ENCODE assay signal across 12 mouse cellular contexts in genomic region chr13:99237841-99238216, GRCm38 (mm10). TPM values are rescaled to one million over a fixed set of nuclear protein-coding genes. Genes with fewer than 3 reads are reported as not detected.
A peak's percentile ranks its signal among the peaks of the same experiment; 100 is the strongest.
DNase-seq lines count a peak whose midpoint lies in the region; ATAC-seq and TF ChIP-seq lines count a peak whose summit lies in the region.
"Had no signal": no experiment of that assay in that cellular context is flagged by ENCODE, and none has a peak within 500 bp of the region (broad histone marks: within the 10 kb centered on the region; RNA-seq: fewer than 3 reads in every experiment).

No protein-coding gene starts in this region.

- H3K4me2 ChIP-seq in embryonic facial prominence, embryonic 12.5 days (replicated peaks) = no peak overlapping the region
- no peak overlapping the region for H3K4me2 ChIP-seq in heart, embryonic 16.5 days (ENCODE audit: low read depth, low read length)
- no peak overlapping the region for H3K4me2 ChIP-seq in limb, embryonic 14.5 days (replicated peaks; ENCODE audit: low read depth, low read length, severe bottlenecking)
- H3K4me2 ChIP-seq: limb, embryonic 12.5 days; midbrain, embryonic 15.5 days had no signal

- DNase-seq in embryonic facial prominence, embryonic 10.5 days (ENCODE audit: low spot score) = no peak
- DNase-seq in left cerebral cortex, adult 2 months (ENCODE audit: extremely low spot score in 1 of 2, low spot score in 2 of 2) = no peak
- no peak for DNase-seq in left cerebral cortex, adult 11 months (ENCODE audit: low spot score)
- DNase-seq in limb, embryonic 14.5 days (ENCODE audit: low spot score) = peak; percentile 29
- DNase-seq in frontal cortex, postnatal 36 days (ENCODE audit: low spot score in 2 of 2) = no peak
- DNase-seq in retina, postnatal 1 day = no peak
- DNase-seq: cerebellum, adult 11 months had no signal

- no peak overlapping the region for H3K9ac ChIP-seq in embryonic facial prominence, embryonic 12.5 days
- H3K9ac ChIP-seq in heart, embryonic 16.5 days (ENCODE audit: low read length) = no peak overlapping the region
- H3K9ac ChIP-seq in limb, embryonic 14.5 days (ENCODE audit: low read depth, low read length, severe bottlenecking) = no peak overlapping the region
- H3K9ac ChIP-seq: limb, embryonic 12.5 days; midbrain, embryonic 15.5 days had no signal

- 0 out of 2 replicates have a peak overlapping the region, but pooled peaks have one; percentile 67 for H3K27ac ChIP-seq in embryonic facial prominence, embryonic 12.5 days
- no peak overlapping the region for H3K27ac ChIP-seq in embryonic facial prominence, embryonic 10.5 days (replicated peaks)
- H3K27ac ChIP-seq in left cerebral cortex, adult 2 months = peak overlapping the region; percentile 78; the same call in 1 of the 2 replicates
- peak overlapping the region; percentile 93 for H3K27ac ChIP-seq in heart, embryonic 16.5 days (ENCODE audit: low read length)
- no peak overlapping the region for H3K27ac ChIP-seq in limb, embryonic 14.5 days (replicated peaks; ENCODE audit: low read depth, low read length)

- no peak for ATAC-seq in embryonic facial prominence, embryonic 12.5 days (ENCODE audit: insufficient number of reproducible peaks, insufficient read depth, low FRiP score, low TSS enrichment)
- ATAC-seq in heart, embryonic 16.5 days (replicated peaks; ENCODE audit: extremely low read depth, insufficient read depth, low FRiP score) = 0 out of 2 replicates have a peak, but pooled peaks have one; percentile 1
- ATAC-seq in limb, embryonic 14.5 days (ENCODE audit: low FRiP score, low read depth) = no peak; the same call in 1 of the 2 replicates
- ATAC-seq: midbrain, embryonic 15.5 days had no signal

- peaks cover 18% of the 10 kb centered on the region for H3K4me1 ChIP-seq in embryonic facial prominence, embryonic 12.5 days
- H3K4me1 ChIP-seq in embryonic facial prominence, embryonic 10.5 days = peaks cover 35% of the 10 kb centered on the region
- peaks cover 53% of the 10 kb centered on the region for H3K4me1 ChIP-seq in heart, embryonic 16.5 days (ENCODE audit: control insufficient read depth, insufficient read depth, low read length)
- H3K4me1 ChIP-seq in limb, embryonic 14.5 days (ENCODE audit: control insufficient read depth, insufficient read depth, low read length) = peaks cover 18% of the 10 kb centered on the region

- TF ChIP-seq CTCF in left cerebral cortex, adult 2 months (IDR thresholded peaks at IDR 0.05) = no peak

- H3K36me3 ChIP-seq in embryonic facial prominence, embryonic 12.5 days = no peaks in the 10 kb centered on the region
- H3K36me3 ChIP-seq in embryonic facial prominence, embryonic 10.5 days (replicated peaks) = no peaks in the 10 kb centered on the region
- H3K36me3 ChIP-seq in heart, embryonic 16.5 days (ENCODE audit: control insufficient read depth, insufficient read depth) = no peaks in the 10 kb centered on the region
- no peaks in the 10 kb centered on the region for H3K36me3 ChIP-seq in limb, embryonic 14.5 days (ENCODE audit: control insufficient read depth, insufficient read depth, low read length)
- H3K36me3 ChIP-seq: G1E; limb, embryonic 12.5 days; midbrain, embryonic 15.5 days had no signal

- intact Hi-C loops in left cerebral cortex, adult 2 months (cut with DNase I) = no loop called here

- H3K27me3 ChIP-seq in embryonic facial prominence, embryonic 12.5 days = no peaks in the 10 kb centered on the region
- H3K27me3 ChIP-seq in embryonic facial prominence, embryonic 10.5 days (replicated peaks; ENCODE audit: low read depth, poor library complexity, severe bottlenecking) = no peaks in the 10 kb centered on the region; the same call in 1 of the 2 replicates
- H3K27me3 ChIP-seq in heart, embryonic 16.5 days (ENCODE audit: control insufficient read depth, insufficient read depth, low read length) = no peaks in the 10 kb centered on the region
- no peaks in the 10 kb centered on the region for H3K27me3 ChIP-seq in limb, embryonic 14.5 days (ENCODE audit: control insufficient read depth, insufficient read depth, low read length)
- H3K27me3 ChIP-seq: limb, embryonic 12.5 days; midbrain, embryonic 15.5 days had no signal

- 94% methylated on average over 1 of the region's 1 CpGs for WGBS in embryonic facial prominence, embryonic 12.5 days
- 91% methylated on average over 1 of the region's 1 CpGs for WGBS in embryonic facial prominence, embryonic 10.5 days
- 42% methylated on average over 1 of the region's 1 CpGs for WGBS in heart, embryonic 16.5 days
- WGBS in limb, embryonic 14.5 days = 86% methylated on average over 1 of the region's 1 CpGs

- no peaks in the 10 kb centered on the region for H3K9me3 ChIP-seq in embryonic facial prominence, embryonic 12.5 days
- no peaks in the 10 kb centered on the region for H3K9me3 ChIP-seq in embryonic facial prominence, embryonic 10.5 days
- H3K9me3 ChIP-seq in heart, embryonic 16.5 days (replicated peaks; ENCODE audit: control insufficient read depth, low read length) = no peaks in the 10 kb centered on the region
- H3K9me3 ChIP-seq in limb, embryonic 14.5 days (ENCODE audit: control insufficient read depth, low read length) = no peaks in the 10 kb centered on the region
- H3K9me3 ChIP-seq: G1E; limb, embryonic 12.5 days; midbrain, embryonic 15.5 days had no signal

- no peak overlapping the region for H3K4me3 ChIP-seq in embryonic facial prominence, embryonic 12.5 days
- no peak overlapping the region for H3K4me3 ChIP-seq in embryonic facial prominence, embryonic 10.5 days
- no peak overlapping the region for H3K4me3 ChIP-seq in left cerebral cortex, adult 2 months
- no peak overlapping the region for H3K4me3 ChIP-seq in heart, embryonic 16.5 days (ENCODE audit: low read length)
- H3K4me3 ChIP-seq in limb, embryonic 14.5 days (replicated peaks; ENCODE audit: low read length) = no peak overlapping the region
- H3K4me3 ChIP-seq: limb, embryonic 12.5 days; midbrain, embryonic 15.5 days had no signal

- no peak for TF ChIP-seq POLR2A in limb, embryonic 14.5 days (IDR thresholded peaks at IDR 0.05; ENCODE audit: borderline replicate concordance, extremely low read depth, insufficient read depth, insufficient read length)

RNA-seq across cellular contexts. Expression of gene Zfp366, which starts 53.2 kb away (rescaled TPM):
- polyA plus RNA-seq in embryonic facial prominence, embryonic 12.5 days (2016; fragmentation: Nextera tagmentation; extraction: Ambion mirVana) = 0.41 and 0.67 TPM in 2 replicates
- polyA plus RNA-seq in embryonic facial prominence, embryonic 10.5 days (2016; fragmentation: Nextera tagmentation; extraction: Ambion mirVana) = 0.35 and 0.56 TPM in 2 replicates
- 1 to 10 TPM; 3.1 to 4.1 TPM for total RNA-seq in left cerebral cortex, adult 2 months (2021)
- polyA plus RNA-seq in heart, embryonic 16.5 days (2015; fragmentation: Nextera tagmentation; extraction: Ambion mirVana) = 0.66 and 0.75 TPM in 2 replicates
- 2.5 and 3.5 TPM in 2 replicates for polyA plus RNA-seq in limb, embryonic 14.5 days (2012; rRNA removed)
- polyA plus RNA-seq in limb, embryonic 14.5 days (2014; fragmentation: Nextera tagmentation; extraction: Ambion mirVana) = 0.73 and 1.0 TPM in 2 replicates
- polyA plus RNA-seq: G1E had no signal

Comparison
In these comparisons a context has a peak if more than half of its experiments do, and no peak if none do; other contexts are left out.
1. H3K27ac ChIP-seq: peak in embryonic facial prominence, embryonic 12.5 days (single experiment), left cerebral cortex, adult 2 months (single experiment) and heart, embryonic 16.5 days (single experiment); none in embryonic facial prominence, embryonic 10.5 days (single experiment) and limb, embryonic 14.5 days (single experiment).